In the genomic region with DNA sequence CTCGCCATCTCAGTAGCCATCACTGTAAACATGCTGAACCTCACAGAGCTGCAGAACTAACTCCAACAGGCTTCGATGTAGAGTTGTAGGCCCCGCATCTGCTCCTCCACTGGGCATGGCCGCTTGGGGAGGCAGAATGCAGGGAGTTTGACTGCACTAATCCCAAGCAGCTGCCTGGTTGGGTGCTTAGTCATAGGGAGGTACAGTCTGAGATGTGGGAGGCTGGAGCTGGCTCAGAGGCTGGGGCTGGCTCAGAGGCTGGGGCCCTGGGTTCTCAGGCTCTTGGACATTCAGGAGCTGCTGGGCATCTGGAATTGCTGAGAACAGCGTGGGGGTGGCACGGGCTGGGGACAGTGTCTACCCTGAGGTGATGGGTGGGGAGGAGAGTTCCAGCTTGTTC, we compare ENCODE assay signal across 32 mouse cellular contexts.
DNase-seq lines count a peak whose midpoint lies in the region; TF ChIP-seq lines count a peak whose summit lies in the region.
"Had no signal": no experiment of that assay in that cellular context is flagged by ENCODE, and none has a peak within 500 bp of the region (broad histone marks: within the 10 kb centered on the region; RNA-seq: fewer than 3 reads in every experiment).

No protein-coding gene starts in this region.

- H3K27ac ChIP-seq in embryonic fibroblast, embryonic 13.5 days (ENCODE audit: insufficient read depth, low read length), result peak overlapping the region; percentile 52
- H3K27ac ChIP-seq in embryonic facial prominence, embryonic 10.5 days (replicated peaks), result no peak overlapping the region
- H3K27ac ChIP-seq: embryonic facial prominence, embryonic 15.5 days; forebrain, embryonic 15.5 days; hindbrain, embryonic 12.5 days; hindbrain, postnatal 0 days; kidney, postnatal 0 days; liver, embryonic 14.5 days; macrophage; neural tube, embryonic 15.5 days had no signal

- no peaks in the 10 kb centered on the region for H3K79me2 ChIP-seq in C2C12 (ENCODE audit: control insufficient read depth, insufficient read depth)

- no peak overlapping the region for H3K4me3 ChIP-seq in C2C12 (ENCODE audit: insufficient read depth, poor library complexity, severe bottlenecking)
- H3K4me3 ChIP-seq in embryonic fibroblast, embryonic 13.5 days (ENCODE audit: insufficient read depth, low read length), result no peak overlapping the region
- no peak overlapping the region for H3K4me3 ChIP-seq in embryonic facial prominence, embryonic 10.5 days
- H3K4me3 ChIP-seq: embryonic facial prominence, embryonic 15.5 days; forebrain, embryonic 15.5 days; hindbrain, embryonic 12.5 days; neural tube, embryonic 15.5 days had no signal

- H3K36me3 ChIP-seq in C2C12 (ENCODE audit: control insufficient read depth, insufficient read depth), result no peaks in the 10 kb centered on the region
- H3K36me3 ChIP-seq in embryonic facial prominence, embryonic 10.5 days (replicated peaks), result no peaks in the 10 kb centered on the region
- H3K36me3 ChIP-seq: embryonic facial prominence, embryonic 15.5 days; forebrain, embryonic 15.5 days; hindbrain, embryonic 12.5 days; neural tube, embryonic 15.5 days had no signal

- TF ChIP-seq POLR2A in embryonic fibroblast, embryonic 13.5 days (IDR thresholded peaks at IDR 0.05; ENCODE audit: low read depth, low read length), result no peak

- intact Hi-C loops in left cerebral cortex, postnatal 36 days (cut with DNase I), result no loop called here

- no peak for TF ChIP-seq CTCF in C2C12 (IDR thresholded peaks at IDR 0.05; ENCODE audit: control insufficient read depth, insufficient read depth, insufficient read length)
- TF ChIP-seq CTCF in embryonic fibroblast, embryonic 13.5 days (IDR thresholded peaks at IDR 0.05; ENCODE audit: borderline replicate concordance, insufficient read depth, low read length), result no peak

- peak overlapping the region; percentile 24 for H3ac ChIP-seq in C2C12 (ENCODE audit: control insufficient read depth, insufficient read length, low read depth)

- no peaks in the 10 kb centered on the region for H3K79me3 ChIP-seq in C2C12 (ENCODE audit: low read depth)

- DNase-seq in frontal cortex, postnatal 36 days (ENCODE audit: low spot score in 2 of 2), result peak; percentile 26 to 30
- DNase-seq in frontal cortex, postnatal 14 days (ENCODE audit: low spot score in 2 of 2), result no peak
- peak; percentile 19 to 36 for DNase-seq in left cerebral cortex, postnatal 36 days (ENCODE audit: low spot score in 2 of 2)
- DNase-seq in left cerebral cortex, adult 11 months (ENCODE audit: low spot score), result no peak
- no peak for DNase-seq in embryonic facial prominence, embryonic 10.5 days (ENCODE audit: low spot score)
- DNase-seq: adrenal gland, postnatal 25 days; B cell, adult 2 months; cerebellum, adult 18-20 months; cerebellum, postnatal 14 days; gastrocnemius, postnatal 14 days; heart, postnatal 36 days; kidney, adult 8-10 months; kidney, postnatal 4 days; liver; lung, adult 2 months; lung, postnatal 10 days; midbrain, embryonic 14.5 days; retina, postnatal 1 day; spleen, adult 18-20 months; thymus, postnatal 25 days had no signal

- no peaks in the 10 kb centered on the region for H3K27me3 ChIP-seq in C2C12 (ENCODE audit: control insufficient read depth, insufficient read depth, insufficient read length)
- no peaks in the 10 kb centered on the region for H3K27me3 ChIP-seq in embryonic facial prominence, embryonic 10.5 days (replicated peaks; ENCODE audit: low read depth, poor library complexity, severe bottlenecking)
- H3K27me3 ChIP-seq: CH12.LX; embryonic facial prominence, embryonic 15.5 days; forebrain, embryonic 15.5 days; hindbrain, embryonic 12.5 days; Patski had no signal

- peaks cover 8% of the 10 kb centered on the region for H3K4me1 ChIP-seq in embryonic fibroblast, embryonic 13.5 days (ENCODE audit: control insufficient read depth, insufficient read depth, low read length)
- H3K4me1 ChIP-seq in embryonic facial prominence, embryonic 10.5 days, result peaks cover 14% of the 10 kb centered on the region
- H3K4me1 ChIP-seq: forebrain, embryonic 15.5 days had no signal

- WGBS in embryonic facial prominence, embryonic 10.5 days, result 91% methylated on average over 6 of the region's 6 CpGs

- no peaks in the 10 kb centered on the region for H3K9me3 ChIP-seq in embryonic facial prominence, embryonic 10.5 days
- H3K9me3 ChIP-seq: embryonic facial prominence, embryonic 15.5 days; forebrain, embryonic 15.5 days; hindbrain, embryonic 12.5 days; neural tube, embryonic 15.5 days had no signal

TF ChIP-seq in C2C12, 6 proteins besides CTCF, POLR2A, EP300 and RAD21:
- TF ChIP-seq FOSL1 (IDR thresholded peaks at IDR 0.05; ENCODE audit: insufficient read depth, low read length, poor library complexity, severe bottlenecking) (no peak), MYOD1 (IDR thresholded peaks at IDR 0.05; ENCODE audit: control insufficient read depth, insufficient read length, low read depth) (peak; percentile 73), MAX (IDR thresholded peaks at IDR 0.05) (no peak), CEBPB (IDR thresholded peaks at IDR 0.05; ENCODE audit: low read depth) (no peak)
TF ChIP-seq in C2C12: peak in this region for 1.

Comparison
In these comparisons a context has a peak if more than half of its experiments do, and no peak if none do; other contexts are left out.
1. DNase-seq: peak in frontal cortex, postnatal 36 days (2 of 2) and left cerebral cortex, postnatal 36 days (2 of 2); none in frontal cortex, postnatal 14 days (0 of 2), left cerebral cortex, adult 11 months (single experiment) and embryonic facial prominence, embryonic 10.5 days (single experiment).